Mouse (Mus musculus) C2C12 (cell line): ENCODE data around the gene Epha3.

Experiments used
- CTCF ChIP-seq: IDR thresholded peaks from one replicate; pipeline ENCODE4 v1.5.1; 2011; ENCODE audit not compliant: control insufficient read depth, insufficient read depth, insufficient read length
- MYOD1 ChIP-seq: IDR thresholded peaks from one replicate; pipeline ENCODE4 v1.6.1; 2011; ENCODE audit warnings: low read depth; ENCODE audit not compliant: control insufficient read depth, insufficient read length

GRCm38 (mm10) chr16:63615396-63615795 lies 248.6 kb downstream of the Epha3 start:
- TF ChIP-seq MYOD1 (no peak), CTCF (no peak)
